Mouse (Mus musculus): ENCODE data around the gene Evi5. TPM values are rescaled to one million over a fixed set of nuclear protein-coding genes. Genes with fewer than 3 reads are reported as not detected.
A peak's percentile ranks its signal among the peaks of the same experiment; 100 is the strongest.
"Not testable (repeated sequence)": the region's sequence is repeated elsewhere in the genome, so short reads cannot be mapped to it uniquely, and the experiment has no call there.

Gene Evi5
- polyA plus RNA-seq, 1 experiment from 2014 or later = 58.5 TPM

DNA sequence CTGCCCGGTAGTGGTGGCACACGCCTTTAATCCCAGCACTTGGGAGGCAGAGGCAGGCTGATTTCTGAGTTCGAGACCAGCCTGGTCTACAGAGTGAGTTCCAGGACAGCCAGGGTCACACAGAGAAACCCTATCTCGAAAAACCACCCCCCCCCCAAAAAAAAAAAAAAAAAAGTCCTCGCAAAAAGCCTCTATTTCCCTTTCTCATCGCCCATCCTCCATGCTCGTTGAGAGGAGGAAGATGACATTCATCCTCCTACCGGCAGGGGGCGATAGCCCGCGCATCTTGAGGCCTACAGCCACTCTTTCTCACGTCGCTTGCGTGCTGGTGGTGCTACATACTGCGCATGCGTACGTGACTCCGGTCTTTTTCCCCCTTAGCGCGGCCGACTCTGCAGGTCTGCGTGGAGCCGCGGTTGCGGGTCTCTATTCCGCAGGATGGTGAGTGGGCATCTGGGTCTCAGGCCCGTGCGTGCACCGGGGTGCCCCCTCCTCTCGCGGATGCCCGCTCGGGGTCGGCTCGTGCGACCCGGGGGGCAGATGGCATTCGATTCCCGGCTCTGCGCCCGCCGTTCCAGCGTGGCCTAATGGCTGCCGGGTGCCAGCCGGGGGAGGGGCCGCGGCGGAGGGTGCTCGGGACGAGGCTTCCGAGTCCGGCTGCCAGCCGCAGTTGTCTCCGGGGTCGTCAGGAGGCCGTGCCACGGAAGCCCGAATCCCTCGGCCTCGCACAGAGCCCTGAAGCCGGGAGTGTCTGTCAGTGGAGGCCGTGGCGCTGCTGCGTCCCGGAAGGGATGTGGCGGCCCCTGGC lies 25.5 kb upstream of the Evi5 start, which contains the start of gene Rpl5:
TSS of gene Rpl5 (plus strand) at position 297 of the 808 bp plus-strand sequence.
- peaks cover 30% of the 10 kb centered on the region for H3K4me1 ChIP-seq
- H3K4me3 ChIP-seq = peak within 1 kb of the TSS; percentile 92
- peaks cover 8% of the 10 kb centered on the region; the same call in 1 of the 2 replicates for H3K27me3 ChIP-seq (replicated peaks)
- H3K36me3 ChIP-seq = peaks cover 38% of the 10 kb centered on the region
- H3K9me3 ChIP-seq (replicated peaks) = no peaks in the 10 kb centered on the region
- peak; percentile 96 for ATAC-seq
- H3K9ac ChIP-seq = peak within 1 kb of the TSS; percentile 93
- peak within 1 kb of the TSS; percentile 87 for H3K27ac ChIP-seq
- peak within 1 kb of the TSS; percentile 79 for H3K4me2 ChIP-seq
- 2% methylated on average over 65 of the region's 66 CpGs for WGBS (ENCODE audit: insufficient replicate concordance)

- Histone ChIP-seq H3K4me1 (peaks cover 6% of the 10 kb centered on the region; the same call in 1 of the 2 replicates), H3K4me2 (no peak overlapping the region), H3K27me3 (replicated peaks) (peaks cover 17% of the 10 kb centered on the region), H3K27ac (no peak overlapping the region), H3K9me3 (replicated peaks) (no peaks in the 10 kb centered on the region), H3K36me3 (no peaks in the 10 kb centered on the region), H3K9ac (no peak overlapping the region), H3K4me3 (no peak overlapping the region)
- WGBS (ENCODE audit: insufficient replicate concordance) = 56% methylated on average over 1 of the region's 1 CpGs
- ATAC-seq = no peak
Measured at GRCm38 (mm10) chr5:107896265-107896664, 21.4 kb upstream of the Evi5 start.

GRCm38 (mm10) chr5:107894676-107895075 lies 19.8 kb upstream of the Evi5 start:
- no peak overlapping the region for H3K4me3 ChIP-seq
- 60% methylated on average over 7 of the region's 7 CpGs for WGBS (ENCODE audit: insufficient replicate concordance)
- H3K27ac ChIP-seq = no peak overlapping the region
- no peak overlapping the region for H3K9ac ChIP-seq
- peaks cover 10% of the 10 kb centered on the region; the same call in 1 of the 2 replicates for H3K4me1 ChIP-seq
- H3K4me2 ChIP-seq = no peak overlapping the region
- no peaks in the 10 kb centered on the region for H3K36me3 ChIP-seq
- no peak for ATAC-seq
- H3K27me3 ChIP-seq (replicated peaks) = peaks cover 23% of the 10 kb centered on the region
- H3K9me3 ChIP-seq (replicated peaks) = no peaks in the 10 kb centered on the region

DNA sequence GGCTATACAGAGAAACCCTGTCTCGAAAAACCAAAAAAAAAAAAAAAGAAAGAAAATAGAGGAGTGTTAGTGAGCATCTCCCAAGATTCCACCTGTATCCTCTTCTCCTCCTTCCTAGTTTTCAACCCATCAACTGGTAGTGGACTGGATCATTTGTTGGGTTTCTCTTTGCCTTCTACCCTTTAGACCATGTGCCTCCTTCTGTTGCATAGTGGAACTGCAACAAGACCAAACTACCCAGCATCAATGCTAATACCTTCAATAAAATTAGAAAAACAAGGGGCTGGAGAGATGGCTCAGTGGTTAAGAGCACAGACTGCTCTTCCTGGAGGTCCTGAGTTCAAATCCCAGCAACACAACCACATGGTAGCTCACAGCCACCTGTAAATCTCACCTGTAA lies 16.6 kb upstream of the Evi5 start:
- H3K36me3 ChIP-seq; H3K9ac ChIP-seq; H3K27ac ChIP-seq; H3K4me3 ChIP-seq; ATAC-seq; H3K4me2 ChIP-seq; H3K9me3 ChIP-seq (replicated peaks): not testable (repeated sequence)
- peaks cover 14% of the 10 kb centered on the region; the same call in 1 of the 2 replicates for H3K4me1 ChIP-seq
- peaks cover 29% of the 10 kb centered on the region for H3K27me3 ChIP-seq (replicated peaks)
- WGBS (ENCODE audit: insufficient replicate concordance) = 60% methylated on average over 1 of the region's 1 CpGs

GRCm38 (mm10) chr5:107889994-107890888 lies 15.3 kb upstream of the Evi5 start:
- H3K4me2 ChIP-seq = no peak overlapping the region
- 0 out of 2 replicates have a peak overlapping the region, but pooled peaks have one; percentile 7 for H3K27ac ChIP-seq
- 50% methylated on average over 9 of the region's 9 CpGs for WGBS (ENCODE audit: insufficient replicate concordance)
- peaks cover 14% of the 10 kb centered on the region; the same call in 1 of the 2 replicates for H3K4me1 ChIP-seq
- ATAC-seq = no peak
- no peaks in the 10 kb centered on the region for H3K9me3 ChIP-seq (replicated peaks)
- H3K4me3 ChIP-seq = no peak overlapping the region
- no peaks in the 10 kb centered on the region for H3K36me3 ChIP-seq
- no peak overlapping the region for H3K9ac ChIP-seq
- H3K27me3 ChIP-seq (replicated peaks) = peaks cover 24% of the 10 kb centered on the region

DNA sequence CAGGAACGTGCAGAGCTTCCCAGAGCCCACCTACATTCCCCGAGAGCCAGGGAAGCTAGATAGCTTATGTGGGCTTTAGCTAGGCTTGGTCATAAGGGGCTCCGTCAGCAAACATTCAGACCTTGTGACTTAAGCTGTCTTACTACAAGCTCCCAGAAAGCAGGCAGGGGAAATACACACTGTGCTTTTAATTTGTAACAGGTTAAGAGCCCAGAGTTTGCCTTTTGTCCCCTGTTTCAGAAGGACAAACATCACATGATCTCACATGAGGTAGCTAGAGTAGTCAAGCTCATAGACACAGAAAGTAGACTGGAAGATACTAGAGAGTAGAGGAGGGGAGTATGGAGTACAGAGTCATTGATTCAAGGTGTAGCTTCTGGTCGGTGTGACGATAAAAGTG lies 5.8 kb upstream of the Evi5 start:
- H3K27me3 ChIP-seq (replicated peaks) = no peaks in the 10 kb centered on the region
- ATAC-seq = peak; percentile 63
- H3K9me3 ChIP-seq (replicated peaks) = no peaks in the 10 kb centered on the region
- H3K36me3 ChIP-seq = no peaks in the 10 kb centered on the region
- H3K4me3 ChIP-seq = no peak overlapping the region
- H3K4me2 ChIP-seq = no peak overlapping the region
- WGBS (ENCODE audit: insufficient replicate concordance) = 69% methylated on average over 5 of the region's 5 CpGs
- H3K27ac ChIP-seq = no peak overlapping the region
- peaks cover 16% of the 10 kb centered on the region for H3K4me1 ChIP-seq
- no peak overlapping the region for H3K9ac ChIP-seq

DNA sequence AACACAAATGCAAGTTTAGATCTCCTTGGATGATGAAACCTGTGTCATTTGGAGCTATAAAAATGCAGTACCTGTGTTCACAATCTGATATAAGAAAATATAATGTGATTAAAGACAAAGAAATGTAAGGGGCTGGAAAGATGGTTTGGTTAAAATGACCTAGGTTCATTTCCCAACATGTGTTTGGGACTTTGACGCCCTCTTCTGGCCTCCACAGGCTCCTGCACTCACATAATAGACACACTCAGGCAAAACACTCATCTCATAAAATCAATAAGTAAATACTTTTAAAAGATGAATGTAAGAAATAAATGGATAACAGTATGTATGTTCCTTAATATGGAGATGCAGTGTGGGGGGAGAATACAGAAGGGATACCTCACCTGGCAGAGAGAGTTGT lies 2.1 kb upstream of the Evi5 start:
- Histone ChIP-seq H3K9ac (no peak overlapping the region), H3K36me3 (peaks cover 9% of the 10 kb centered on the region), H3K27me3 (replicated peaks) (no peaks in the 10 kb centered on the region), H3K4me1 (peaks cover 40% of the 10 kb centered on the region), H3K27ac (no peak overlapping the region), H3K4me3 (no peak overlapping the region), H3K4me2 (no peak overlapping the region), H3K9me3 (replicated peaks) (no peaks in the 10 kb centered on the region)
- ATAC-seq = no peak
- WGBS (ENCODE audit: insufficient replicate concordance) = 73% methylated on average over 1 of the region's 1 CpGs

- Histone ChIP-seq H3K9me3 (replicated peaks) (no peaks in the 10 kb centered on the region), H3K36me3 (peaks cover 19% of the 10 kb centered on the region), H3K27ac (peak overlapping the region; percentile 100), H3K4me1 (peaks cover 57% of the 10 kb centered on the region), H3K4me3 (peak overlapping the region; percentile 71), H3K4me2 (peak overlapping the region; percentile 70), H3K9ac (peak overlapping the region; percentile 53), H3K27me3 (replicated peaks) (no peaks in the 10 kb centered on the region)
- peak; percentile 55 for ATAC-seq
Measured at GRCm38 (mm10) chr5:107875261-107875611, 329 bp upstream of the Evi5 start.

- H3K4me1 ChIP-seq = peaks cover 64% of the 10 kb centered on the region
- H3K4me3 ChIP-seq = peak overlapping the region; percentile 71
- H3K9ac ChIP-seq = peak overlapping the region; percentile 81
- H3K4me2 ChIP-seq = peak overlapping the region; percentile 70
- no peaks in the 10 kb centered on the region for H3K27me3 ChIP-seq (replicated peaks)
- H3K27ac ChIP-seq = peak overlapping the region; percentile 100
- H3K36me3 ChIP-seq = peaks cover 19% of the 10 kb centered on the region
- no peaks in the 10 kb centered on the region for H3K9me3 ChIP-seq (replicated peaks)
- ATAC-seq = peak; percentile 75
- WGBS (ENCODE audit: insufficient replicate concordance) = 15% methylated on average over 7 of the region's 7 CpGs
Measured at GRCm38 (mm10) chr5:107873886-107874302, 1.0 kb downstream of the Evi5 start.

DNA sequence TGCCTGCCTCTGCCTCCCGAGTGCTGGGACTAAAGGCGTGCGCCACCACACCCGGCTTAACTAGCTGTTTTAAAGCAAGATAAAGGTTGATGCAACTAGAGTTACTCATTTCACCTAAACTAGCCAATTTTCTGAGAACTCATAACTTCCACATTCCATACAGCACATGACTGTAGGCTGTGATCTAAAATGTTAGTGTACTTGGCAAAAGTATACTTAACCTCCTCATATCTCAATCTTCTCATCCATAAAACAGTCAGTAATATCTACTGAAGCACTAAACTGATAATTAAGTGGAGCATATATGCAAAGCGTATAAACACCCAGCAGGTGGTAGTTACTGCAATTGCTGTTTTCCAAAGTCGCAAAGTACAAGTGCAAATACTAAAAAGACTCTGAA lies 1.6 kb downstream of the Evi5 start:
- H3K9ac ChIP-seq = peak overlapping the region; percentile 81
- 49% methylated on average over 6 of the region's 6 CpGs for WGBS (ENCODE audit: insufficient replicate concordance)
- no peaks in the 10 kb centered on the region for H3K9me3 ChIP-seq (replicated peaks)

GRCm38 (mm10) chr5:107869701-107870100 lies 5.2 kb downstream of the Evi5 start:
- no peak for ATAC-seq
- peaks cover 69% of the 10 kb centered on the region for H3K4me1 ChIP-seq
- H3K4me2 ChIP-seq = peak overlapping the region; percentile 81
- H3K36me3 ChIP-seq = peaks cover 26% of the 10 kb centered on the region
- H3K4me3 ChIP-seq = peak overlapping the region; percentile 86; the same call in 1 of the 2 replicates
- H3K9me3 ChIP-seq (replicated peaks) = no peaks in the 10 kb centered on the region
- H3K27me3 ChIP-seq (replicated peaks) = no peaks in the 10 kb centered on the region
- WGBS (ENCODE audit: insufficient replicate concordance) = 62% methylated on average over 2 of the region's 2 CpGs
- H3K9ac ChIP-seq = peak overlapping the region; percentile 18; the same call in 1 of the 2 replicates
- H3K27ac ChIP-seq = peak overlapping the region; percentile 50; the same call in 1 of the 2 replicates

More for the DNA sequence above, 1.6 kb downstream of the Evi5 start:
- peaks cover 19% of the 10 kb centered on the region for H3K36me3 ChIP-seq
- no peak for ATAC-seq
- peaks cover 60% of the 10 kb centered on the region for H3K4me1 ChIP-seq
- H3K4me2 ChIP-seq = peak overlapping the region; percentile 70
- H3K27ac ChIP-seq = peak overlapping the region; percentile 100
- peak overlapping the region; percentile 71 for H3K4me3 ChIP-seq
- no peaks in the 10 kb centered on the region for H3K27me3 ChIP-seq (replicated peaks)

Data from liver, embryonic 12.5 days (tissue).